Mouse (Mus musculus) right cerebral cortex, adult 2 months (tissue): ENCODE results near the gene Insr.
"Not testable (repeated sequence)": the region's sequence is repeated elsewhere in the genome, so short reads cannot be mapped to it uniquely, and the experiment has no call there.

Source experiments
- DNase-seq, 2 experiments: peaks; one replicate each; pipeline ENCODE4 v3.0.0; 2021 to 2022; ENCODE audit warnings: low spot score in 2 of 2

The Insr gene

GRCm38 (mm10) chr8:3191006-3191405 lies 88.4 kb downstream of the Insr start:
- no peak for DNase-seq

GRCm38 (mm10) chr8:3187456-3187855 lies 92.0 kb downstream of the Insr start:
- no peak for DNase-seq

GRCm38 (mm10) chr8:3179930-3180329 lies 99.5 kb downstream of the Insr start:
- DNase-seq = no peak

- no peak for DNase-seq
These were observed 102.0 kb downstream of the Insr start for GRCm38 (mm10) chr8:3177440-3177839.

GRCm38 (mm10) chr8:3172246-3172645 lies 107.2 kb downstream of the Insr start:
- peak; percentile 22 to 26 for DNase-seq

GRCm38 (mm10) chr8:3146506-3146905 lies 132.9 kb downstream of the Insr start:
- peak in 1 of 2 experiments; percentile 8 for DNase-seq

GRCm38 (mm10) chr8:3100416-3100815 lies 179.0 kb downstream of the Insr start:
- DNase-seq = not testable (repeated sequence)
